Mouse (Mus musculus) intestine, embryonic 14.5 days (tissue): ENCODE data around the gene Tmem123. TPM values are rescaled to one million over a fixed set of nuclear protein-coding genes. Genes with fewer than 3 reads are reported as not detected.
A peak's percentile ranks its signal among the peaks of the same experiment; 100 is the strongest.

ENCODE experiments used
- ATAC-seq: fragments of 200-750 bp; cut with Nextera tagmentation; replicated peaks from 2 replicates; pipeline ENCODE4 v1.8.0; 2017; ENCODE audit warnings: low read depth, moderate number of reproducible peaks, moderate TSS enrichment, moderate library complexity; ENCODE audit not compliant: low FRiP score, low TSS enrichment
- DNase-seq: peaks from one replicate; pipeline ENCODE4 v3.0.0-alpha.2; 2018; ENCODE audit warnings: low spot score
- H3K27ac ChIP-seq: fragments of 300-500 bp; sonication (generic); 2 replicates; pipeline ENCODE4 v1.5.1; 2014; ENCODE audit warnings: low read depth, mild to moderate bottlenecking, control low read depth
- H3K27me3 ChIP-seq: fragments of 300-500 bp; sonication (generic); replicated peaks from 2 replicates; pipeline ENCODE4 v1.6.1; 2014; ENCODE audit warnings: low read length, control low read depth; ENCODE audit not compliant: control insufficient read depth, insufficient read depth
- H3K36me3 ChIP-seq: fragments of 300-500 bp; sonication (generic); 2 replicates; pipeline ENCODE4 v1.6.1; 2014; ENCODE audit warnings: low read length, control low read depth; ENCODE audit not compliant: control insufficient read depth, insufficient read depth
- H3K4me1 ChIP-seq: fragments of 300-500 bp; sonication (generic); replicated peaks from 2 replicates; pipeline ENCODE4 v1.6.1; 2014; ENCODE audit warnings: low read length, control low read depth, mixed read lengths; ENCODE audit not compliant: control insufficient read depth, insufficient read depth
- H3K4me2 ChIP-seq: fragments of 300-500 bp; sonication (generic); 2 replicates; pipeline ENCODE4 v1.6.1; 2014; ENCODE audit warnings: low read length
- H3K4me3 ChIP-seq: fragments of 300-500 bp; sonication (generic); 2 replicates; pipeline ENCODE4 v1.5.1; 2014; ENCODE audit warnings: low read depth, low read length, control low read depth, mixed read lengths
- H3K9ac ChIP-seq: fragments of 300-500 bp; sonication (generic); 2 replicates; pipeline ENCODE4 v1.6.1; 2014; ENCODE audit warnings: mild to moderate bottlenecking, low read length
- H3K9me3 ChIP-seq: fragments of 300-500 bp; sonication (generic); 2 replicates; pipeline ENCODE4 v1.6.1; 2016; ENCODE audit warnings: low read length, control low read depth; ENCODE audit not compliant: control insufficient read depth
- WGBS: fragments of 180-500 bp; shearing (Covaris S2); extraction: QIAGEN DNeasy Blood & Tissue Kit; methylation state at CpG from one replicate; pipeline ENCODE4 v1.1.7; 2014; 5-methylcytosine and 5-hydroxymethylcytosine counted together
- polyA plus RNA-seq: library from polyadenylated mRNA; unstranded; fragments of >200 nt; fragmentation: Nextera tagmentation; extraction: Ambion mirVana; gene quantifications from 2 replicates; pipeline ENCODE4 v1.2.1, GENCODE M21; 2014

Tmem123 gene
- polyA plus RNA-seq, 1 experiment from 2014 or later, result 92.2 TPM

DNA sequence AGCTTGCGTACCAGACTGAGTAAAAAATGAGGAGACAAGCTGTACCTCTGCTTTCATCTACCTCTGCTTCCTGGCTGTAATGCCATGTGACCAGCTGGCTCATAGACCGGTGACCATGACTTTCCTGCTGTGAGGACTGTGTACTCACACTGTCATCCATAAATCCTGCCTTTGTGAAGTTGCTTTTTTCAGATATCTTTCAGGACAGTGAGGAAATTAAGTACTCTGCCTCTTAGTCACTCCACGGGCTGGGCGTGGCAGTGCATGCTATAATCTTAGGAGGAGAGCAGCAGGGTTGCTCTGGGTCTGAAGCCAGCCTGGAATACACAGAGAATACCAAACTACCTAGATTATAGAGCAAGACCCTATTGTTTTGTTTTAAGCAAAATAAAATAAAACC, 14.3 kb upstream of the Tmem123 start:
- Histone ChIP-seq H3K36me3 (no peaks in the 10 kb centered on the region), H3K27me3 (no peaks in the 10 kb centered on the region), H3K27ac (no peak overlapping the region), H3K4me1 (no peaks in the 10 kb centered on the region), H3K4me2 (no peak overlapping the region), H3K9me3 (no peaks in the 10 kb centered on the region), H3K9ac (no peak overlapping the region), H3K4me3 (no peak overlapping the region)
- ATAC-seq (no peak), DNase-seq (no peak)
- WGBS, result 69% methylated on average over 4 of the region's 4 CpGs

- Histone ChIP-seq H3K36me3 (no peaks in the 10 kb centered on the region), H3K4me3 (no peak overlapping the region), H3K4me1 (no peaks in the 10 kb centered on the region), H3K9ac (no peak overlapping the region), H3K27ac (no peak overlapping the region), H3K27me3 (no peaks in the 10 kb centered on the region), H3K9me3 (peaks cover 2% of the 10 kb centered on the region; the same call in 1 of the 2 replicates), H3K4me2 (no peak overlapping the region)
- ATAC-seq, result no peak
- 61% methylated on average over 2 of the region's 2 CpGs for WGBS
- no peak for DNase-seq
These were observed 7.9 kb upstream of the Tmem123 start for GRCm38 (mm10) chr9:7755889-7756423.

DNA sequence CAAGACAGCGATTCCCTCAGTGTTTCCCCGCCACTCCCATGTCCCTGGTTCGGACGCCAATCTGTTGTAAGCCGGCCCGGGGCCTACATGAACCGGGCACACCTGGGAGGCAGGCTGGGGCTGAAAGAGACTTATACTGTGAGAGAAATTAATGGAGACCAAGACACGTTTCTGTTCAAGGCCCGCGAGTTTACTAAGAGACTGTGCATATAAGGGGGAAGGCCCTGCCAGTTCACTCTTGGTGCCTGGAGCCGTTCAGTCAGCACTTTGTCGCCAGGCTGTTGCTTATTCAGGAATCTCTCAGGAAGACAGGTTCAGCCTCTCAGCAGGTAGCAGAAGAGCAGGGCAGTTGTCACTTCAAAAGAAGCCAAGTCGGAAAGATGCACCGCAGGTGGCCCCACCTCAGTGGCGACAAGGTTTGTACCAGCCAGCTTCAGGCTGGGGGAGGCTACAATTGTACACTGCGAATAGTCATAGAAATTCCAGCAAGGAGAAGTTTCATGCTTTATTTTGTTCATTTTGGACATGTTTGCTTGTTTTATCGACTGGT, 1.9 kb upstream of the Tmem123 start:
- H3K4me3 ChIP-seq, result no peak overlapping the region
- H3K9ac ChIP-seq, result no peak overlapping the region
- peaks cover 2% of the 10 kb centered on the region; the same call in 1 of the 2 replicates for H3K9me3 ChIP-seq
- DNase-seq, result no peak
- H3K27ac ChIP-seq, result no peak overlapping the region
- H3K27me3 ChIP-seq, result no peaks in the 10 kb centered on the region
- no peaks in the 10 kb centered on the region for H3K36me3 ChIP-seq
- peaks cover 7% of the 10 kb centered on the region; the same call in 1 of the 2 replicates for H3K4me1 ChIP-seq
- no peak for ATAC-seq
- no peak overlapping the region for H3K4me2 ChIP-seq
- WGBS, result 48% methylated on average over 17 of the region's 17 CpGs

- 88% methylated on average over 3 of the region's 3 CpGs for WGBS
- Histone ChIP-seq H3K9ac (no peak overlapping the region), H3K36me3 (no peaks in the 10 kb centered on the region), H3K4me1 (peaks cover 7% of the 10 kb centered on the region; the same call in 1 of the 2 replicates), H3K27ac (no peak overlapping the region), H3K27me3 (no peaks in the 10 kb centered on the region), H3K4me3 (no peak overlapping the region), H3K9me3 (peaks cover 2% of the 10 kb centered on the region; the same call in 1 of the 2 replicates), H3K4me2 (no peak overlapping the region)
- ATAC-seq (no peak), DNase-seq (no peak)
These were observed 1.1 kb upstream of the Tmem123 start for GRCm38 (mm10) chr9:7762741-7763140.

DNA sequence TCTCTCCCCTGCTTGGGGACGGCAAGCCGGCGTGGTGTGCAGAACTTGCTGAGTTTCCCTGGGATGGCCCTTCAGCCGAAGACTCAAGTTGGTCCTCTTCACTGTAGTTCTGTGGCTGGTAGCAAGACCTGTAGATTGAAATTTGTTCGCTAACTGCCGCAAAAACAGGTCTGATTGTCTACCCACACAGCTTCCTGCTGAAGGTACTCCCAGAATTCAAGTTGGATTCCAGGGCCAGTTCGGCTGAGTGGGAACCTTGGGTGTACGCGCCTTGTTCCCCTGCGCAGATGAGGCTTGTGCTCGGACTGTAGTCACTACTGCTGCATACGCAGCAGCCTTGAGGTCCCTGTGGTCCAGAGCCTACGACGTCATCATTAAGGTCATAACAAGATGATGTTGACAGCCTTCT, 626 bp downstream of the Tmem123 start:
- Histone ChIP-seq H3K4me1 (peaks cover 7% of the 10 kb centered on the region; the same call in 1 of the 2 replicates), H3K9ac (peak overlapping the region; percentile 62), H3K9me3 (no peaks in the 10 kb centered on the region), H3K36me3 (peaks cover 9% of the 10 kb centered on the region), H3K27ac (peak overlapping the region; percentile 74), H3K4me3 (peak overlapping the region; percentile 57), H3K4me2 (peak overlapping the region; percentile 70), H3K27me3 (no peaks in the 10 kb centered on the region)
- under 1% methylated on average over 14 of the region's 14 CpGs for WGBS
- ATAC-seq (0 out of 2 replicates have a peak, but pooled peaks have one; percentile 26), DNase-seq (no peak)

DNA sequence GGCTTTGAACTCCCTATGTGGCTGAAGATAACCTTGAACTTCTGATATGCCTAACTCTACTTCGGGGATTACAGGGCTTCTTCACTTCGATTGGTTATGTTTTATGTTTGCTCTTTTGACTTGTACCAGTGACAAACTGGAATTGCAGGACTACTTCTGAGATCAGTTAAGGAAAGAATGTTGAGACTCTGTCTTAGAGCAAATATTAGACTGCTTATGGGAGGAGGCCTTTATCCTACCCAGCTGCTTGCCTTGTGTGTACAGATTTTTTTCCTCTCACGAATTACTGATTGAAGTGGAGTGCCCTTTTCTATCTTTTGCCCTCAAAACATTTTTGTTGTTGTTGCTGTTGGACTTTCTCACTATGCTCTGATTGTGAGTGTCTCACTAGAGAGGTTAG, 1.4 kb downstream of the Tmem123 start:
- peaks cover 17% of the 10 kb centered on the region for H3K36me3 ChIP-seq
- H3K4me3 ChIP-seq, result peak overlapping the region; percentile 57
- H3K27me3 ChIP-seq, result no peaks in the 10 kb centered on the region
- no peak for DNase-seq
- WGBS, result 38% methylated on average over 3 of the region's 3 CpGs
- no peak overlapping the region for H3K9ac ChIP-seq
- H3K9me3 ChIP-seq, result no peaks in the 10 kb centered on the region
- no peak for ATAC-seq
- peaks cover 7% of the 10 kb centered on the region; the same call in 1 of the 2 replicates for H3K4me1 ChIP-seq
- peak overlapping the region; percentile 70 for H3K4me2 ChIP-seq
- no peak overlapping the region for H3K27ac ChIP-seq

DNA sequence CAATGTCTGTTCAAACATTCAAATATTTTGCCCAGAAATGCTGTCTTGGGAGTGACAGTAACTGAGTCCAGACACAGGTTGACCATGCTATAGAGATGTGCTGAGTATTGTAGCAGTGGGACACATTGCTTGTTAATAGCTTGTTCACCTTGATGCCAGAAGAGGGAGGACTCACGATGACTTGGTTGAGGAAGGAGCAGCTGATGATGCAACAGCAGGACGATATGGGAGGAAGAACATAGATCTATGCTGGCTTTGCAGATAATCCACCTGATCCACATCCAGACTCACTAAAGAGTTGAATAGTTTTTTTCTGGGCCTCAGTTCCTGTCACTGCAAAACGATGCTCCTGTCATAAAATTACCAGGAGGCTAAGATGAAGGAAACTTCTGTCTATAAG, 2.7 kb downstream of the Tmem123 start:
- no peak overlapping the region for H3K4me2 ChIP-seq
- peaks cover 21% of the 10 kb centered on the region for H3K36me3 ChIP-seq
- no peak overlapping the region for H3K9ac ChIP-seq
- no peak overlapping the region for H3K27ac ChIP-seq
- 60% methylated on average over 3 of the region's 3 CpGs for WGBS
- peaks cover 7% of the 10 kb centered on the region; the same call in 1 of the 2 replicates for H3K4me1 ChIP-seq
- no peaks in the 10 kb centered on the region for H3K27me3 ChIP-seq
- no peaks in the 10 kb centered on the region for H3K9me3 ChIP-seq
- ATAC-seq (no peak), DNase-seq (no peak)
- no peak overlapping the region for H3K4me3 ChIP-seq

DNA sequence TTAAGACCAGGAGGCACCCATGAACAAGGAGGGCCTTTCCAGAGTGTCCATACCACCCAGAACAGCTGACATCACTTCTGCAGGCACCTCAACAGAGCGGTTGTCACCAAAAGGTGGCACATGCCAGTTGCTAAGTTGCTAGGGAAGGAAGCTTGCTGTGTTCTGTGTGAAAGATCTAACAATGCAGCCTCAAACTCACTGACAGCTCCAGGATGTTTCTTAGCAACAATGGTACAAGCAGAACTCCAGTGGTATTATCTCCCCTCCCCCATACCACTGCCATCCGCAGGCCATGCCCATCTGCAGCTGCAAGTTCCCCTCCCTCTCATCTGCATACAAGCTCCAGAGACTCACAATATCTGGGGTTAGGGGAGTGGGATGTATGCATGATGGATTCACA, 3.7 kb downstream of the Tmem123 start:
- Histone ChIP-seq H3K9ac (no peak overlapping the region), H3K27me3 (no peaks in the 10 kb centered on the region), H3K4me3 (no peak overlapping the region), H3K36me3 (peaks cover 27% of the 10 kb centered on the region), H3K9me3 (no peaks in the 10 kb centered on the region), H3K4me2 (no peak overlapping the region), H3K27ac (no peak overlapping the region), H3K4me1 (peaks cover 7% of the 10 kb centered on the region; the same call in 1 of the 2 replicates)
- no peak for DNase-seq
- no peak for ATAC-seq
- WGBS, result 49% methylated on average over 2 of the region's 2 CpGs

- Histone ChIP-seq H3K36me3 (peaks cover 43% of the 10 kb centered on the region), H3K27me3 (no peaks in the 10 kb centered on the region), H3K9me3 (no peaks in the 10 kb centered on the region), H3K4me3 (no peak overlapping the region), H3K27ac (no peak overlapping the region), H3K4me2 (no peak overlapping the region), H3K4me1 (peaks cover 7% of the 10 kb centered on the region; the same call in 1 of the 2 replicates), H3K9ac (no peak overlapping the region)
- DNase-seq (no peak), ATAC-seq (no peak)
- WGBS, result 72% methylated on average over 4 of the region's 4 CpGs
These were observed 5.2 kb downstream of the Tmem123 start for GRCm38 (mm10) chr9:7769081-7769480.
